Mouse (Mus musculus): ENCODE measurements around the gene Gm29609. TPM values are rescaled to one million over a fixed set of nuclear protein-coding genes. Genes with fewer than 3 reads are reported as not detected.
A peak's percentile ranks its signal among the peaks of the same experiment; 100 is the strongest.

The Gm29609 gene
- polyA plus RNA-seq, 1 experiment from 2014 or later: 0.70 TPM

DNA sequence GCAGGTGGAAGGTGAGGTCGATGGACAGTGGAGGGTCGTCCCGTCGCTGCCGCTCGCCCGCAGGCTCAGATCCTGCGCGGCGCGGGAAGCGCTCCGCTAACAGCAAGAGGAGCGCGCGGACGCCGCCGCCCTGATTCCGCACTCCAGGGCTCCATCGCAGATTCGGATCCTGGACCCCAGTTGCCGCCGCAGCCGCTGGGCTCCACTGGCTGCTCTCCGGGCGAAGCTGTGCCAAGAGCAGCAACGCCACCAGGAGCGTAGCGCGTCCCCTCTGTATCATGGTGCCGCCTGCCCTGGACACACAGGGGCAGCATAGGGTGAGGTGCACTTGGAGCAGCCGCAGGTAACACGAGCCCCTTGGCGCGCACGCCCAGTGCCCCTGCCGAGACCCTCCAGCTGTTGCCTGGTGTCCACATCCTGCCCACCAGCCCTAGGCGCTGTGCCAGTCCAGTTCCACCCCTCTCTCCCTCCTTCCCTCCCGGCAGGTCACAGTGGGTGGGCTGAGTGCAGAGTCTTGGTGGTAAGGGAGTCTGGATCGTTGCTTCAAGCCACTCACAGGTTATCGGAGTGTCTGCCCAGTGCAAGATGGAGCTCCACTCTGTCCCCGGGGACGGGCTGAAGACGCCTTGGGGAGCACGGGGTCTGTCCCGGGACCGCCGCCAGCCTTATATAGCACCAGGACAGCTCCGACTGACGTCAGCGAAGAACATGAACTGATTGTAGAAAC is 41.3 kb downstream of the Gm29609 start, which contains the start of gene Ucn:
Ucn (minus strand) TSS at position 589 of the 727 bp plus-strand sequence.
- no peak within 1 kb of the TSS; the same call in 1 of the 2 replicates for H3K9ac ChIP-seq (replicated peaks; ENCODE audit: low read length)
- peak; percentile 36 for DNase-seq
- peak within 1 kb of the TSS; percentile 26 for H3K4me3 ChIP-seq (replicated peaks; ENCODE audit: low read depth, low read length)
- no peak for ATAC-seq (ENCODE audit: low FRiP score, low TSS enrichment)
- peaks cover 45% of the 10 kb centered on the region for H3K27me3 ChIP-seq (ENCODE audit: control insufficient read depth, insufficient read depth, low read length)
- no peaks in the 10 kb centered on the region for H3K9me3 ChIP-seq (ENCODE audit: control insufficient read depth, low read length)
- peaks cover 2% of the 10 kb centered on the region for H3K36me3 ChIP-seq (ENCODE audit: control insufficient read depth, insufficient read depth, low read length)
- H3K4me1 ChIP-seq (ENCODE audit: control insufficient read depth, insufficient read depth, low read length): 0 out of 2 replicates have a peak, but pooled peaks cover 2% of the 10 kb centered on the region
- WGBS: 1% methylated on average over 52 of the region's 52 CpGs
- no peak within 1 kb of the TSS for H3K27ac ChIP-seq (replicated peaks; ENCODE audit: low read depth, low read length)
- H3K4me2 ChIP-seq (ENCODE audit: low read length): peak within 1 kb of the TSS; percentile 50

DNA sequence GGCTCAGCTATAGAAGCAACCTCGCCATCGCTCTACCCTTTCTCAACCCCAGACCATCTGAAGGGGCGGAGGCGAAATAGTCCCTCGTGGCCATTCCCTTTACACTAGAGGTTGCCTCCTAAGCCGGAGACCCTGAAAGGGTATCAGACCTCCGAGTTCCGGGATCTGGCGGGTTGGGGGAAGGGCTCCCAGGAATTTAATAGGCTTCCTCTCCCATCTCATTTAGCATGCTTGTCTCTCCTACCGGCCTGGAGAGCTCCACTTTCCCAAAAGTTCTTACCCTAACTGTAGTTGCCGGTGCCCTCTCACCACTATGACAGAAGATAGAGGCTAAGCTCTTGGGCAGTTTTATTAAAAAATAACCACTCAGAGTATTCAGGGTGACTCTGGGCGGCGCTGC is 42.1 kb downstream of the Gm29609 start:
- H3K9me3 ChIP-seq (ENCODE audit: control insufficient read depth, low read length): no peaks in the 10 kb centered on the region
- 0 out of 2 replicates have a peak, but pooled peaks cover 2% of the 10 kb centered on the region for H3K4me1 ChIP-seq (ENCODE audit: control insufficient read depth, insufficient read depth, low read length)
- H3K4me2 ChIP-seq (ENCODE audit: low read length): peak overlapping the region; percentile 50
- H3K36me3 ChIP-seq (ENCODE audit: control insufficient read depth, insufficient read depth, low read length): no peaks in the 10 kb centered on the region; the same call in 1 of the 2 replicates
- no peak overlapping the region for H3K27ac ChIP-seq (replicated peaks; ENCODE audit: low read depth, low read length)
- H3K27me3 ChIP-seq (ENCODE audit: control insufficient read depth, insufficient read depth, low read length): peaks cover 45% of the 10 kb centered on the region
- H3K9ac ChIP-seq (replicated peaks; ENCODE audit: low read length): no peak overlapping the region
- ATAC-seq (ENCODE audit: low FRiP score, low TSS enrichment) (no peak), DNase-seq (no peak)
- H3K4me3 ChIP-seq (replicated peaks; ENCODE audit: low read depth, low read length): peak overlapping the region; percentile 26
- WGBS: 1% methylated on average over 13 of the region's 13 CpGs

DNA sequence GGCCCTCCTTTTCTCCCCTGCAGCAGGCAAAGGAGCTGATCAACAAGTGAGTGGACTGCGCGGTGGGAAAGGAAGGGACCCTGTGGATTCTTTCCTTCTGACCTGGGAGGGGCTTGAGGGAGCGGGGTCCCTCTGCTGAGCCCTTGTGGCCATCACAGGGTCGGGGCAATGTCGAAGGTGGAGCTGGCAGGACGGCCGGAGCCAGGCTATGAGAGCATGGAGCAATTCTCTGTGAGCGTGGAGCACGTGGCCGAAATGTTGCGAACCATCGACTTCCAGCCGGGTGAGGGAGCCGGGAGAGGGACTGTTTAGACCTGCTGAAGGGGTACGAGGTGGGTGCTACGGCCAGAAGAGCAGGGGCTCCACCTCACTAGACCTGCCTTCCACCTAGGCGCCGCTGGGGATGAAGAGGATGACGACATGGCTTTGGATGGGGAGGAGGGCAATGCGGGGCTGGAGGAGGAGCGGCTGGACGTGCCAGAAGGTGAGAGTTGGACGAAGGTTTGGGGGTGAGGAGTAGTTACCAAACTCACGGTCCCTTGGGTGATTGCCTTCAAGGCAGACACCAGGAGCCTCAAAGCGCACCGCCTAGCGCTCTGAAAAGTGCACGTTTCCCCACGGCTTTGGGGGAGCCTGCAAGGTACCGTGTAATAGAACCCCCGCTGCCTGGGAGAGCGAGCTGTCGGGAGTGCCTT is 42.8 kb downstream of the Gm29609 start:
- Histone ChIP-seq H3K9ac (replicated peaks; ENCODE audit: low read length) (no peak overlapping the region), H3K36me3 (ENCODE audit: control insufficient read depth, insufficient read depth, low read length) (no peaks in the 10 kb centered on the region; the same call in 1 of the 2 replicates), H3K27me3 (ENCODE audit: control insufficient read depth, insufficient read depth, low read length) (peaks cover 45% of the 10 kb centered on the region), H3K4me1 (ENCODE audit: control insufficient read depth, insufficient read depth, low read length) (0 out of 2 replicates have a peak, but pooled peaks cover 2% of the 10 kb centered on the region), H3K9me3 (ENCODE audit: control insufficient read depth, low read length) (no peaks in the 10 kb centered on the region), H3K4me2 (ENCODE audit: low read length) (peak overlapping the region; percentile 50), H3K4me3 (replicated peaks; ENCODE audit: low read depth, low read length) (peak overlapping the region; percentile 26; the same call in 1 of the 2 replicates), H3K27ac (replicated peaks; ENCODE audit: low read depth, low read length) (no peak overlapping the region)
- WGBS: 1% methylated on average over 33 of the region's 33 CpGs
- ATAC-seq (ENCODE audit: low FRiP score, low TSS enrichment) (no peak), DNase-seq (peak; percentile 7)

DNA sequence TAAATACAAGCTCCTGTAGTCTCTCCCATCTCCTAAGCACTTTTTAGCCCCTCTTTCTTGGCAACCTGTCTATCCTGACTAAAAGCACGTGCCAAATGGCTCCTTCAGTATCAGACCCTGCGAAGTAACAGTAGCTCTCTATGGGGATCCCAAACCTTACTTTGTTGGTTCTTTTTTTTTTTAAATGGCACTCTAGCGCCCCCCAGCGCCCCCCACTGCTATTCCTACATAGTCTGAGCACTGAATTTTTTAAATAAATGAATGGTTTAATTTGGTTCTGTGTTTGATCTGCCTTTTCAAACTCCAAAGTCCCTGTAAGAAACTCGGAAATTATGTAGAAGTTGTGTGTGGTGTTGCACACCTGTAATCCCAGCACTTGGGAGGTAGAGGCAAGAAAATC is 53.7 kb downstream of the Gm29609 start:
- H3K36me3 ChIP-seq (ENCODE audit: control insufficient read depth, insufficient read depth, low read length): no peaks in the 10 kb centered on the region
- no peak overlapping the region for H3K4me3 ChIP-seq (replicated peaks; ENCODE audit: low read depth, low read length)
- 40% methylated on average over 5 of the region's 5 CpGs for WGBS
- no peak for DNase-seq
- no peak for ATAC-seq (ENCODE audit: low FRiP score, low TSS enrichment)
- H3K9me3 ChIP-seq (ENCODE audit: control insufficient read depth, low read length): no peaks in the 10 kb centered on the region
- H3K9ac ChIP-seq (replicated peaks; ENCODE audit: low read length): no peak overlapping the region
- no peak overlapping the region for H3K4me2 ChIP-seq (ENCODE audit: low read length)
- no peaks in the 10 kb centered on the region for H3K4me1 ChIP-seq (ENCODE audit: control insufficient read depth, insufficient read depth, low read length)
- H3K27me3 ChIP-seq (ENCODE audit: control insufficient read depth, insufficient read depth, low read length): no peaks in the 10 kb centered on the region
- H3K27ac ChIP-seq (replicated peaks; ENCODE audit: low read depth, low read length): no peak overlapping the region

DNA sequence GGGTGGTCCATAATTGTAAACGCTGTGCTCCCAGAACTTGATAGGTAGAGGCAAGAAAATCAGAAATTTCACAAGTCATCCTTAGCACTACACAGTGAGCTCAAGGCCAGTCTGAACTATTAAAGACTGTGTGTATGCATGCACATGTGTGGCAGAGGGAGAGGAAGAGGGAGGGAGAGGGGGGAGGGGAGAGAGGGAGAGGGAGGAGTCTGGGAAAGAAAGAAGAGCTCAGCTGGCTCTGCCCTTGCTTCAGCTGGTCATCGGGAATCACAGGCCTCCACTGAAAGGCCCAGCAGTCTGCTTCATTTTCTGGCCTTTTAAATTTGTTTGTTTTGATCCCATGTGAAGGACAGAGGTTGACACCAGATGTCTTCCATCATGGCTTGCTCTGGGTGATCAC is 56.2 kb downstream of the Gm29609 start:
- Histone ChIP-seq H3K9me3 (ENCODE audit: control insufficient read depth, low read length) (no peaks in the 10 kb centered on the region), H3K4me1 (ENCODE audit: control insufficient read depth, insufficient read depth, low read length) (no peaks in the 10 kb centered on the region), H3K27ac (replicated peaks; ENCODE audit: low read depth, low read length) (no peak overlapping the region), H3K4me2 (ENCODE audit: low read length) (no peak overlapping the region), H3K36me3 (ENCODE audit: control insufficient read depth, insufficient read depth, low read length) (no peaks in the 10 kb centered on the region), H3K9ac (replicated peaks; ENCODE audit: low read length) (no peak overlapping the region), H3K4me3 (replicated peaks; ENCODE audit: low read depth, low read length) (no peak overlapping the region), H3K27me3 (ENCODE audit: control insufficient read depth, insufficient read depth, low read length) (no peaks in the 10 kb centered on the region)
- no peak for ATAC-seq (ENCODE audit: low FRiP score, low TSS enrichment)
- 48% methylated on average over 2 of the region's 2 CpGs for WGBS
- DNase-seq: no peak

DNA sequence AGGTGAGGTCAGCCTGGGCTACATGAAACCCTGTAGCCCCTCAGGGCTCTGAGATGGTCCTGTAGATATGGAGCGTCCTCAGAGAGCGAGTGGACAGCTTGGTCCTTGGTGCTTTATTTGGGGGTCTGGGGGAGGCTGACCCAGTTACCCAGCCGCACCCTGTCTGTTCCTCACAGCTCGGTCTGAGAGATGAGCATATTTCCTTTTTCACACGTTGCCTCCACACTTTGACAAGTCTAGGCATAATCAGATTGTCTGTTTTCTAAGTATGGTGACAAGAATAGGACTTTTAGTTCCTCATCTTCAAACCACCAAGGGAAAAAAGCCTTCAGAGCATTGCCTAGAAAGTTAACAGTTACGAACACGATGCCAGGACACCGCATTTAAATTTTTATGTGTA is 58.6 kb downstream of the Gm29609 start:
- Histone ChIP-seq H3K9ac (replicated peaks; ENCODE audit: low read length) (no peak overlapping the region), H3K4me2 (ENCODE audit: low read length) (no peak overlapping the region), H3K9me3 (ENCODE audit: control insufficient read depth, low read length) (no peaks in the 10 kb centered on the region), H3K4me3 (replicated peaks; ENCODE audit: low read depth, low read length) (no peak overlapping the region), H3K27me3 (ENCODE audit: control insufficient read depth, insufficient read depth, low read length) (no peaks in the 10 kb centered on the region), H3K36me3 (ENCODE audit: control insufficient read depth, insufficient read depth, low read length) (no peaks in the 10 kb centered on the region), H3K4me1 (ENCODE audit: control insufficient read depth, insufficient read depth, low read length) (no peaks in the 10 kb centered on the region), H3K27ac (replicated peaks; ENCODE audit: low read depth, low read length) (no peak overlapping the region)
- 89% methylated on average over 8 of the region's 8 CpGs for WGBS
- ATAC-seq (ENCODE audit: low FRiP score, low TSS enrichment) (no peak), DNase-seq (no peak)

DNA sequence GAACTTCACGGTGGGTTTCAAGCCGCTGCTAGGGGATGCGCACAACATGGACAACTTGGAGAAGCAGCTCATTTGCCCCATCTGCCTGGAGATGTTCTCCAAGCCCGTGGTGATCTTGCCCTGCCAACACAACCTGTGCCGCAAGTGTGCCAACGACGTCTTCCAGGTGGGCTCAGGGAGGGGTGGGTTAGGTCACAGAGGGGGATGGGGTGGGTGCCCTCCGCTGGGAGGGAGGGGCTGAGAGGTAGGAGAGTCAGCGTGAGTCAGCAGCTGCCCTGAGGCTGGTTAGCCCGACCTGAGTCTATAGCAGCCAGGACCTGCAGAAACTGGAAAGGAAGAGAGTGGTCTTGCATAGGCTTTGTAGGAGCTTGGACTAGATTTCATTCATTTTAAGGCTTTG is 62.8 kb downstream of the Gm29609 start:
- WGBS: 34% methylated on average over 10 of the region's 10 CpGs
- Histone ChIP-seq H3K9me3 (ENCODE audit: control insufficient read depth, low read length) (no peaks in the 10 kb centered on the region), H3K4me3 (replicated peaks; ENCODE audit: low read depth, low read length) (no peak overlapping the region), H3K36me3 (ENCODE audit: control insufficient read depth, insufficient read depth, low read length) (no peaks in the 10 kb centered on the region), H3K27ac (replicated peaks; ENCODE audit: low read depth, low read length) (no peak overlapping the region), H3K9ac (replicated peaks; ENCODE audit: low read length) (no peak overlapping the region), H3K4me2 (ENCODE audit: low read length) (no peak overlapping the region), H3K27me3 (ENCODE audit: control insufficient read depth, insufficient read depth, low read length) (no peaks in the 10 kb centered on the region), H3K4me1 (ENCODE audit: control insufficient read depth, insufficient read depth, low read length) (no peaks in the 10 kb centered on the region)
- DNase-seq: no peak
- ATAC-seq (ENCODE audit: low FRiP score, low TSS enrichment): no peak

DNA sequence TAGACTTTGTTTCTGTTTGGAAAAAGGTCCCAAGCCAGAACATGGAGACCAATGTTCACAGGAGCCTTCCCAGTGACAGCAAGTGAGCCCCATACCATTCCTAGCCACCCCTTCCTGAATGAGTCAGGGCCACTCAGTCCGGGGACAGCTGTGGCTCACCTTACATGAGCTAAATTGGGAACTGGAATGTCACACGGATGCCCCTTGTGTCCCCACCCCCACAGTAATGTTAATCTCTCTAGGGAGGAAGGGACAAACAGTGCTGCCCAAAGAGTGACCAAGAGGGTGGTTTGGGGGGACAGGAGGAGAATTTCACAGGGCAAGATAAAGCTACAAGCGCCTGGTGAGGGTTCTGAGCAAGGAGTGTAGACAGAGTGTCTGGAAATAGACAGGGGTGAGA is 63.4 kb downstream of the Gm29609 start, which contains the start of gene Trim54:
Trim54 (plus strand) TSS at position 359 of the 400 bp plus-strand sequence.
- no peaks in the 10 kb centered on the region for H3K4me1 ChIP-seq (ENCODE audit: control insufficient read depth, insufficient read depth, low read length)
- no peaks in the 10 kb centered on the region for H3K9me3 ChIP-seq (ENCODE audit: control insufficient read depth, low read length)
- H3K27me3 ChIP-seq (ENCODE audit: control insufficient read depth, insufficient read depth, low read length): no peaks in the 10 kb centered on the region
- no peak for ATAC-seq (ENCODE audit: low FRiP score, low TSS enrichment)
- no peak within 1 kb of the TSS for H3K9ac ChIP-seq (replicated peaks; ENCODE audit: low read length)
- no peaks in the 10 kb centered on the region for H3K36me3 ChIP-seq (ENCODE audit: control insufficient read depth, insufficient read depth, low read length)
- 57% methylated on average over 3 of the region's 3 CpGs for WGBS
- DNase-seq: no peak
- H3K4me3 ChIP-seq (replicated peaks; ENCODE audit: low read depth, low read length): no peak within 1 kb of the TSS
- no peak within 1 kb of the TSS for H3K4me2 ChIP-seq (ENCODE audit: low read length)
- H3K27ac ChIP-seq (replicated peaks; ENCODE audit: low read depth, low read length): no peak within 1 kb of the TSS

All from midbrain, embryonic 14.5 days (tissue).